Mouse (Mus musculus) frontal cortex, postnatal 25 days (tissue): ENCODE results near the gene Brd1.

ENCODE experiments used
- DNase-seq, 2 experiments: peaks; one replicate each; pipeline ENCODE4 v3.0.0; 2022; ENCODE audit warnings: low spot score in 2 of 2

Brd1 gene

GRCm38 (mm10) chr15:88688120-88688519 is 45.9 kb downstream of the Brd1 start:
- no peak for DNase-seq

- DNase-seq = no peak
Observed at GRCm38 (mm10) chr15:88686725-88687124, 47.3 kb downstream of the Brd1 start.

GRCm38 (mm10) chr15:88684039-88684438 is 50.0 kb downstream of the Brd1 start:
- no peak for DNase-seq

GRCm38 (mm10) chr15:88680931-88681330 is 53.1 kb downstream of the Brd1 start:
- DNase-seq = no peak

- DNase-seq = no peak
Observed at GRCm38 (mm10) chr15:88677568-88677967, 56.5 kb downstream of the Brd1 start.

- DNase-seq = no peak
Observed at GRCm38 (mm10) chr15:88675998-88676397, 58.0 kb downstream of the Brd1 start.

- no peak for DNase-seq
Observed at GRCm38 (mm10) chr15:88668693-88669092, 65.3 kb downstream of the Brd1 start.

- no peak for DNase-seq
Observed at GRCm38 (mm10) chr15:88667653-88668052, 66.4 kb downstream of the Brd1 start.

GRCm38 (mm10) chr15:88665846-88666245 is 68.2 kb downstream of the Brd1 start:
- DNase-seq = no peak

- no peak for DNase-seq
Observed at GRCm38 (mm10) chr15:88663041-88663440, 71.0 kb downstream of the Brd1 start.

GRCm38 (mm10) chr15:88662111-88662850 is 71.8 kb downstream of the Brd1 start:
- DNase-seq = peak; percentile 46 to 57

- no peak for DNase-seq
Observed at GRCm38 (mm10) chr15:88661654-88662053, 72.4 kb downstream of the Brd1 start.

GRCm38 (mm10) chr15:88652006-88652405 is 82.0 kb downstream of the Brd1 start:
- no peak for DNase-seq

- DNase-seq = peak; percentile 72 to 74
Observed at GRCm38 (mm10) chr15:88651019-88651418, 83.0 kb downstream of the Brd1 start.
